Mouse (Mus musculus): ENCODE measurements around the gene Tunar.
A peak's percentile ranks its signal among the peaks of the same experiment; 100 is the strongest.

The Tunar gene

DNA sequence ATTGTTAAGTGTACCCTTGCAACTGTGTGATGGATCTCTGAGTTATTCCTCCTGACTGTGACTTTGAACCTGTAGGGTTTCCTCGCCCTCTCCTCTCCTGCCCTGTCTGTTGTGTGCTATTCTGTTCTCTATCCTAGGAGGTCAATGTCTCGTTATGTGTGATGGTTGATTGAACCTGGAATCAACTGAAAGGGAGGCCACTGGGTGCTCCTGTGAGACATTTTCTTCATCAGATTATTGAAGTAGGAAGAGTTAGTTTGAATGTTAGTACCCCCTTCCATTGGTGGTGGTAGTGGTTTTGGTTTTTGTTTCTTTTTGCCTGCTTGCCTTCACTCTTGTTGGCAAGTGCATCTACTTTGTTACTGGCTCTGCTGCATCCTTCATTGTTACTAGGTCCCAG, at the start of gene Tunar:
Tunar (plus strand) TSS at position 301 of the 400 bp plus-strand sequence.
- no peak for DNase-seq

DNA sequence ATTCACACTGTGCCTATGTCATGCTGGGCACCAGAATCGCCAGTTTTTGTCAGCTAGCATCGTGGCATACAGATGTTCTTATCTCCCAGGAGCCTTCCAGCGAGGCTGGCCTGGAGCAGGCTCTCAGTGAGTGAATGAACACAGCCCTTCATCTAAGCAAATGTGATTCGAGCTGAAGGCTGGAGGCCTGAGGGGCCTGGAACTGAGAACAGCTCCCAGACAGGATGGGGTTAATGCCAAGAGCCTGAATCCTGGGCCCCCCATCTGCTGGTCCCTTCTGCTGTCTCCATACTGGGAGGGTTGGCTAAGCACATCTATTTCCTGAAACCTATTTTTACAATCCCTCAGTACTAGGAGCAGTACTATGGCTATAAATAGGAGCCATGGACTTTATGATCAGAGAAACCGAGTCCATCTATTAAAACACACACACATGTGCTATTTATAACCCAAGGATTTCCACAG, 21.1 kb upstream of the Tunar start:
- no peak for DNase-seq

DNA sequence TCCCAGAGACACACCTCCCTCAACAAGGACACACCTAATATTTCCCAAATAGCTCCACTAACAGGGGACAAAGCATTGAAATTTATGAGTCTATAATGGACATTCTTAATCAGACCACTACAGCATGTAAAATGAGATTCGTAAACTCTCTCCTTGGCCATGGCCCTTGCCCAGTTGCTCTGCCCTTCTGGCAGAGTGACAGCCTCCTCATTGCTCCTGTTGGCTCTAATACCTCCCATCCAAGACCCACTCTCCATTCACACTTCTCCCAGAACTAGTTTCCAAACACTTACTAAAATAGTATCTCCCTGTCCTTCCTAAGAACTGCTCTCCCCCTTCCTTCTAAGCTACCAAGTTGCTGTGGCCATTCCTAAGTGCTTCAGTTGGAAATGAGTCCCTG, 19.3 kb upstream of the Tunar start:
- DNase-seq, result no peak

DNA sequence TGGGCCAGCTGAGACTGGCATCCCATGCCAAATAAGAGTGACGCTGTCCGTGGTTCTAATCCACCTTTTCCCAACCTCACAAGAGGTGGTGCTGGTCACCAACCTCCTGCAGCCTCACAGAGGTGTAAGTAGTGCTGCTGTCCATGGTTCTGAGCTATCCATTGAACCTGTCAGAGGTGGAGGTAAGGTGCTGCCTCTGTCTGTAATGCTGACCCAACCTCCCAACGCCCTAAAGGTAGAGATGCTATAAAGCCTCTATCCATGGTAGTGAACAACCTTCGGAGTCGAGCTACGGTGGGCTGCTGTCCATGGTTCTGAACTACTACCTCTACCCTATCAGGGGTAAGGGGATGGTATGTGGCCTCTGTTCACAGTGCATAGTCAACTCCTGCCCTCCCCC, 11.5 kb upstream of the Tunar start:
- DNase-seq, result peak; percentile 41

DNA sequence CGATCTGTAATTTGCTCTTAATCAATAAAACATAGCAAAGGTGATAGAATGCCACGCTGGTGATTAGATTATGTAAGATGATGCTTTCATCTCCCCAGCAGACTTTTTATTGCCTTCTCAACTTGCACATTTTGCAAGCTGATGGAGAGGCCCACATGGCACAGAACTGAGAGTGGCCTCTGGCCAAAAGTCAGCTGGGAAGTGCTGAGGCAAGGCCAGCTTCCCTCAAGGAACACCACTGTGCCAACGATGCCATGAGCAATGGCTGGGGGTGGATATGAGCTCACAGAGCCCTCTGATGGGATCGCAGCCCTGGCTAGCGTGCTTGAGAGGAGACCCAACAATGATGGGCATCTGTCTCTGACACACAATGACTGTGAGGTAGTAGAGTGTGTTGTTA, 6.6 kb upstream of the Tunar start:
- DNase-seq, result no peak

DNA sequence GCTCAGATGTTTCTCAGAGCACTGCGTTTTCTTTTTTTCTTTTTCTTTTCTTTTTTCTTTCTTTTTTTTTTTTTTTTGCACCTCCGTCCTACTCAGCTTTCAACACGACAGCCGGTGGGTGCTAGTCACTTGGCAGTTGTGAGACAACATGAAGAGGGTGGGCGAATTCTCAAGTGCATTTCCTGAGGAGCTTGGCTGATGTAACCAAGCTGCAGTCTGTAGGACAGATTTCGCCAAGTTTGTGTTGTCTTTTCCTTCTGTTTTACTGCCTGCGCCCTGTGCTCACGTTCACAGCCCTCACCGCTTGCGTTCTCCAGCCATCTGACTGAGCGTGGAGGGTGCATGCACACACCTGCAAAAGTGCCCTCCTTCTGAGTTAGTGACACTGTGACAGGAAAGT, 5.3 kb upstream of the Tunar start:
- DNase-seq, result no peak

DNA sequence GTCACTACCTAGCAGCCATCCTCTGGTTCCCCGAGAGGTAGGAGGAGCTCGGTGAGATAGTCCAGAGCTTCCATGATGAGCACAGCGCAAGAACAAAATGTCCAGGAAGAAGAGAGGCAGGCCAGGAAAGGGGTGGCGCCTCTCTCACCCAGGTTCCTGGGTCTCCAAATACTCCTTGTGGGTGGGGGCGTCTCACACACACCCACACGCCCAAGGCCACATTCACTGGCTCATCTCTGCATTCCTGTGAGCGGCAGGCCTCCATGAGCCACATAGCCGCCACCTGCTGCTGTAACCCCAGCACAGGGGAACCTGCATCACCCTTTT, 2.4 kb downstream of the Tunar start:
- no peak for DNase-seq

DNA sequence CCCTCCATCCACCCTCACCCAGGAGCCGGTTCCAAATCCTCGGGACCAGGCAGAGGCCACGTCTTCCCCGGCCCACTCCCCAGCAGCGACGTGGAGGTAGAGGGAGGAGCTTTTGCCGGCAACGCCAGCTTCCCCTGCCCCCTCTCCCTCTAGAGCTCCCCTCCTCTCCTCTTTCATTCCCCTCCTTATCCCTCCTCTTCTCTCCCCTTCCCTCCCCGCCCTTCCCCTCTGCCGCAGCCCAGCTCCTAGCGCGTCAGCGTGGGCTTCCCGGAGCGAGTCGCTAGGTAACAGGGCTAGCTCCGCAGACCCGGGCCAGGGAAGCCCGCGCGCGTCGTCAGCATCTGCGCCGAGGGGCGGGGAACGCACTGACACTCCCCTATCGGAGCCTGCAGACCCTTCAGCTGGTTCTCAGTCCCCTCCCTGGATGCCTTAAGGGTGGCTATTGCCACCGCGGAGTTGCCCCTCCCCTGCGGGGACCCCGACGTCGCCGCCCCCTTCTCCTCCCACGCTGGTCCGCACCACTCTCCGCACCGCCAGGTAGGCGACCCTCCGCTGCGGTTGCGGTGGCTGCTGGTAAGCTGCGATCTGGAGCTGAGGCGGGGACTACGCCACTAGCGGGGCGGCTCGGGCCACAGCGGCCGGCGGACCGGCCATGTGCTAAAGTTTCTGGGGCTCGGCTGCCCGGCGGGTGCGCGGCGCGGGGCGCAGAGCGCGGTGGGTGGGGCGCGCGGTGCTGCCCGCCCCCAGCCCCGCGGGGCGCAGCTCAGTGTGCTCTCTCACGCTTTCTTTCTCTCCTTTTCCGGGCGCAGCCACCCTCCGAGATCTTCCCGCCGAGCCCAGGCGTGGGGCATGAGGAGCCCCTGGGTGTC, 3.0 kb downstream of the Tunar start:
- DNase-seq, result peak; percentile 12

DNA sequence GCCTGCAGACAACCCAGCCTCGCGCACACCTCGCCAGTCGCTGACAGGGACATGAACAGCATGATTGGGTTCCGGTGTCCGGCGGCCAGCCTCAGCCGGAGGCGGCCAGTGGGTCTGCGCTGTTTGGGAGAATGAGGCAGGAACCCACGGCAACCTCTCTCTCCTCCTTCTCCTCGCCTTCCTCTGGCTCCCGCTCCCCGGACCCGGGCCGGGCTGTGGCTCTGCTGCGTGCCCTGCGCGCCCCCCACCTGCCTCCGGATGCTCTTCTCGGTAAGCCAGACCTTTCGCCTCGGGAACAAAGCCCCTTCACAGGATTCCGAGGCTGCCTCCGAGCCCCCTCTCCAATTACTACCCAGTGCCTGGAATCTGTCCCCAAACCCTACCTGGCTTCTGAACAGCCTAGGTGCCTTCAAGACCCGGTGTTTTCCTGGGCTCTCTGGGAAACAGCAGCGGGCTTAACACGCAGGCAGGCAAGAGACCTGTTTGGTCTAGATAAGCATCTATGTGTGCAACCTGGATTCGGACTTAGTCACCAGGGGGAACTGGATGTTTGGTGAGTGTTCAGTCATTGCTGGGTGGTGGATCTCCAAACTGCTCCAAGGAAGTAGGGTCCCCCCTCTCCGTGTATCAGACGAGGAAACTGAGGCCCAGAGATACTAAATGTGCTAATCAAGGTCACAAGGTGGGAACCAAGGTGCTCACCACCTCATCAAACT, 3.8 kb downstream of the Tunar start:
- no peak for DNase-seq

DNA sequence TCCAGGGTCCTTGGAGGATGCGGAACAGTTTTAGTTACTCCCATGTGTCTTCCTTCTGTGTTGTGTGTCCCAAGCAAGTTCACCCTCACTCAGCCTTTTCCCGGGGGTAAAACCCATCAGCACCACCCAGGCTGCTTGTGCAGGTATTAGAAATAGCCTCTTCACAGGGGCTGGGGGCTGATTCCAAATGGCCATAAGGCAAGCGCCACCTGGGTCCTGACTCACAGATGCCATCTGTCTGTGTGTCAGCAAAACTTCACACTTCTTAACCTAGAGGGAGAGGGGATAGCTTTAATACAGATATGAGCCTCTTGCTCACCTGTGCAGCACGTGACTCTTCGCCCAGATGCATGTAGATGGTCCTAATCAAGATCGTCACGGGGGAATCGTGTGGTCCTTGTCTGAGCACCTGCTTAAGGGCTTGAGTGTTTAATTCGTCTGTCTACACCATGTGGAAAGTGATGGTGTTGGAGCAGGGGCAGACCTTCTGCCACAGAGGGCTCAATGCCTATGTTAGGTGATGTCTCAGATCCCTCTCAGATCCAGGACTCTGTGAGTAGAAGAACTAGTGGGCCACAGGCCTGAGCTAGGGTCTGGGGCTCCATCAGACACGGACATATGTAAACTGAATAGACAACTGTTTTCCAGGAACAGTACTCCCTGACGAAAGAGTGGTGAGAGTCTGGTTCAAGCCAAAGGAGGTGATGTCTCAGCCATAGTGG, 4.7 kb downstream of the Tunar start:
- DNase-seq, result no peak

DNA sequence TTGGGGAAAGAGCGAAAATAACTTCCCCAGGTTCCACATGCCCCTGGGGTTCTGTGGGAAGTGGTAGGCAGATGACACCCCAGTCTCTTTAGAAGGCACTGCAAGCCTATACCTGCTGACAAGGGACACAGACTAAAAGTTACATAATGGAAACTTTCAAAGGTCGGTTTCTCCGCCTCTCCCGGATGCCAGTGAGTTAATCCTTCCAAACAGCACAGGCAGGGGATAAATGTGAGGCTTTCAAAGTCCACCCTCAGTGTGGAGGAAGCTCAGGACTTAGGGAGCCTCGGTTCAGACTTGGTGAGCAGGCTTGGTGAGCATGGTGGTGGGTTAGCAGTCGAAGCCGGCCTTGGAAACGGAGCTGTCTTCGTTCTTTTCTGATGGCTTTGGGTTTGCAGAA, 7.9 kb downstream of the Tunar start:
- DNase-seq, result no peak

DNA sequence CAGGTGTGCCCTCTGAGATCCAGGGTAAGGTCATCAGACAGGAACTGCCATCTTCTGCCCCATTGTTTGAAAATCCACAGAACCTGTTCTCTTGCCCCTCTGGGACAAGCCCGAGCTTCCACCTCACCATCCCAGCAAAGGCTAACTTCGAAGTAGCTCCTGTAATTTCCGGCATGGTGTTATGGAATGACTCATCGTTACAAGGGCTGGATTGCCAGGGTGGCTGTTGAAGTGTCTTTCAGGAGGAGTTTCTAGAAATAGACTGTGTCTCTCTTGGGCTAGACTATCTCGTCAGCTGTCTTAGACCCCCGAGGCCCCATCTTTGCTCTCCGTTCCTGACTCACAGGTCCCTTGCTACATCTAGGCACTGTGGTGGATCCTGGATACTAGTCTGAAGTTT, 10.8 kb downstream of the Tunar start:
- DNase-seq, result no peak

DNA sequence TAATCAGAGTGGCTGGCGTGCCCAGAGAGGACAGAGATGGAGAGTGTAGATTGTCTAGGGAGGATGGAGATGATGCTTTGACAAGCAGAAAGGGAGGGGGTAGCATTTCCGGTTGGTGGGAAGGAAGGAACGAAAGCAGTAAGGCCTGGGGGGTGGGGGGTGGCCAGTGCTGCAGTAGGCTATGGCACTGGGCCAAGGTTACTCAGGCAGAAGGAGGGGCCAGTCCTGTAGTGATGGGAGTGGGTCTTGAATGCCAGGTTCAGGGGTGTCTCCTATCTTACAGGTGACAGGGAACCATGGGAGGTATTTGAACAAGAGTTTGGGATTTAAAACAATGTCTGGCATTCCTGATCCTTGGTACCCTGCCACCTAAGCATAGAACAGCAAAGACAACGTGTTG, 13.2 kb downstream of the Tunar start:
- DNase-seq, result no peak

DNA sequence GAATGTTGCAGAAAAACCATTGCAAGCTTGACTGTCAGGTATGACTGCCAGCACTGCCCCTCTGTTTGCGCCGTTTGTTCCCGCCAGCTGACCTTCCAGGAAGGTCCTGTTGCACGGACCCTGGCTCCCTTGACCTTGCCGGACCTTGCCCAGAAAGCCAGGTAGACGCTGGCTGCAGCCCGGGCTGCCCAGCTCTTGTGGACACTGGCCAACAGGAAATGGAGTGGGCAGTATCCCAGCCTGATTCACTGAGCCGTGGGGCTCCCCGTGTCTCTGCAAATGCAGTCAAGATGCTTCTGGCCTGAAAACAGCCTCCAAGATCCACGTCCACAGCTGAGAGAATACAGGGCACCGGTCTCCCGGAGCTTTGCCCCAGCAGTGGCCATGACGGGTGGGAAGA, 13.6 kb downstream of the Tunar start:
- DNase-seq, result no peak

DNA sequence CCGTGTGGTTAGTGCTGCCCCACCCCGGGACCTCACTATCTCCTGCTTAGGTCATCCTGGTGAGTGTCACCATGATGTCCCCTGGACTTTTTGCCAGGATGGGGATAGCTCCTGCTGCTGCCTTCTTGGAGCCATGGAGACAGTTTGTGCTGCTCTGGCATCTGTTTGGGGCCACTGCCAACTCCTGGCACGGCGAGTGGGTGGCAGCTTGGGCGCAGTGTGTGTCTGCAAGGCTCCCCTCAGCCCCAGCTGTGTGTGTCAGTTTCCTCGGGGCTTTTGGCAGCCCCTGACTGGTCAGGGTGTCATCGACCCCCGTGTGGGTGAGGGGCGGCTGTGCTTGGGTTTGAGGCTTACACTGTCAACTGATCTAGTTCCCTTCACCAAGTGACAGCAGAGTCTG, 20.6 kb downstream of the Tunar start:
- DNase-seq, result no peak

DNA sequence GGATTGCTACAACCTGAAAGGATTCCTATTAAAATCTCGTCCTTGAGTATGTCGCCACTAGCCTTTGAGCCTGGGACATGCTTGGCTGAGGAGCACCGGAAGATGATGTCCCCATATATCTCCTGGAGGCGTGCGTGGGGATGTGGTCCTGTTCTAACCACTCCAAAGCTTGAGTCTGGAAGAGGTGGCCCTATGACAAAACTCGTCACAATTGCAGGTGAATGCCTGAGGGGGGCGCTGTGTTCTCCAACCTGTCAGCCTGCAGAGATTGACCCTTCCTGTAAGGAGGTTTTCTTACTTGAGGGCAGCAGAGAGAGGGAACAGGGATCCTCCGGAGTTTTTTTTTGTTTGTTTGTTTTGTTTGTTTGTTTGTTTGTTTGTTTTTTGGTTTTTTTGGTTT, 21.1 kb downstream of the Tunar start:
- DNase-seq, result no peak

DNA sequence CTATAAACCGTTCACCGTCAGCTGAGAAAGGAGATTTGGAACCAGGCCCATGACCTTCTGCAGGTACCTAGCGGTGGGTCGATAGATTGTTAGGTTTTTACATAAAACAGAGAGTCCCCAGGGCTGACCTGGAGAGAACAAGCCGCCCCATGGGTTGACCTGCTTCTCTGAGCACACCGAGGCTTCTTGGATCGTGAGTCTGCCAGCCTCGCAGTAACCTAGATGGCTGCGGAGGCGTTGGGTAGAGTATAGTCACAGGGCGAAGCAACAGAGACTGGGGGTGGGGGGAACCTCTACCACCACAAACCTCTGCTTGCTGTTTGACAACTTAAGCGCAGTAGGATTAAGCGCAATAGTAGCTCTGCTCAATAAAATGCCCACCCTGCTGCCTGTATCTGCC, 23.1 kb downstream of the Tunar start:
- no peak for DNase-seq

DNA sequence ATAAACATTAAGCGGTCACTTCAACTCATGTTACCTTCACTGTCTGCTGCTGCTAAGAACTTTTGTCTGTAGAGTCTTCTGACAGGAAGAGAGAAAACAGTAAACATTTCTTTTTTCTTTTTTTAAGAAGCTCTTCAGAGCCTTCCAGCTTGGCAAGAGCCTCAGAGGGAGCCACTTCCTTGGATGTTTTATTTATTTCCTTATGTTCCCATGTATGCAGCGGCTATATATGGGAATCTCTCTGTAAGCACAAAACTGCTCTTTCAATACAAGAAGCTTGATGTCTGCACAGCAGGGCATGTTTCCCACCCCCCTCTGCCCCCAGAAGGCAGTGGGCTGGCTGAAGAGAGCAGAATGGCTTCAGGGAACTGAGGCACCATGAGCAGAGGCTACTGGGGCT, 30.0 kb downstream of the Tunar start:
- DNase-seq, result no peak

DNA sequence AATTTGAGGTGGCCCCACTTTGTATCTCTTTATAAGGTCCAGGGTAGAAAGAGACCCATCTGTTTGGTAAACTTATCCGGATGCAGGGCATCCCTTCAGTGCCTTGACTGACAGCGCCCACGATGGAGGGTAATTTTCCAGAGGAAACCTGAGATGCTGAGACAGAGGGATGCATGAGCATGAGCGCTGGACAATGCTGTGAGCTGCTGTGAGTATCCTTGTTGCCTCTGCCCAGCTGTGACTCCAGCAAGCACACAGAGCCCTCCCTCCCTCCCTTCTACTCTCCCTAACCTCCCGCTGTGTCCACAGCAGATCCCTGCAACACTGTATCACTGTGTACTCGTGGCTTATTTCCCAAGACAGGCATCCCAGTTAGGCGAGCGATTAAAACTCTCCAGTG, 40.9 kb downstream of the Tunar start:
- no peak for DNase-seq

DNA sequence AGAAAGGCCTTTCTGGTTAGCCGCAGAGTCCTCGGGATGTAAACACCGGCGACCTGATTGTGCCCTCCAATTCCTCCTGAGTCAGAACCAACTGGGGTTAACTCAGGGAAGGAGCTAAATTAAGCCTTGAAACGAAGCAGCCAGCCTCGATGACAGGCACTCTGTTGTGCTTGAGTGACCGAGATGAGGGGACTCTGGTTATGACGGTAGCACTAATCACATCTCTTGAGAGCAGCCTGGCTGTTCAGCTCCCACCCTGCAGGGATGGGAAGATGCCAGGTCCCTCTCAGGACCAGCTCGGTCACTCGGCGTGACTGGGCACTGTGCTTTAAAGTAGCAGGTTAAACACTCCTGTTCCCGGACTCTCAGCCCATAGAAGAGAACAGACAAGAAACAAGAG, 43.3 kb downstream of the Tunar start:
- no peak for DNase-seq

DNA sequence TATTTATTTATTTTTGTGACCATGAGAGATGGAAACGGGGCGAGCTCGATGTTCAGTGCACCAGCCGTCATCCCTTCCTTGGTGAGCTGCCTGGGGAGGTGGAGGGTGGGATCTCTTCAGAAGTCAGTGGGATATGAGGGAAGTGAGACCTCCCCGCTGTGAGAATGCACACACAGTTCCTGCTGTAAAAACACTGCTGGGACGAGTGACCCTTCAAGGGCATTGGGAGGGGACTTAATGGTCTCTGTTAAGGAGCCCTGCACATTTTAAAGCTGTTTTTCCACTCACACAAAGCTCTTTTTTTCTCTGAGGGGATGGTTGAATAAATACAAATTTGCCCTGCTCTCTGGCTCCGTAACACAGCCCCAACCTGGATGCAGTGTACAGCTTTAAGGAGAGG, 49.1 kb downstream of the Tunar start:
- no peak for DNase-seq

DNA sequence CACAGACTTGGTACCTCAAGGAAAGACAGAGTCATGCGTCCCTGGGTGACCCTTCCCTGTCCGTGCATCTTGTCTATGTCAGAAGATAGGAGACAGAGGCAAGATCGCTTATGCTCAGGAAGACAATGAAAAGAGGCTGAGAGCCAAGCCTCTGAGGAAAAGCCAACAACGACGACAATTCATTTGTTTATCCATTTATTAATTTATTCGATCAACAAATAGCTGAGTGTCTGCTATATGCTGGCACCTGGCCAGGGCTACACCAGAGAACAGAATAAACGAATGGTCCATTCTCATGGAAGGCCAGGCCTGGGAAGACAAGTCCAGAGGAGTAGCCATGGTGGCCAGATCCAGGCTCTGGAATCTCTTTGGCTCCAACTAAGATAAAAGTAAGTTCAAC, 61.0 kb downstream of the Tunar start:
- DNase-seq, result peak; percentile 60

DNA sequence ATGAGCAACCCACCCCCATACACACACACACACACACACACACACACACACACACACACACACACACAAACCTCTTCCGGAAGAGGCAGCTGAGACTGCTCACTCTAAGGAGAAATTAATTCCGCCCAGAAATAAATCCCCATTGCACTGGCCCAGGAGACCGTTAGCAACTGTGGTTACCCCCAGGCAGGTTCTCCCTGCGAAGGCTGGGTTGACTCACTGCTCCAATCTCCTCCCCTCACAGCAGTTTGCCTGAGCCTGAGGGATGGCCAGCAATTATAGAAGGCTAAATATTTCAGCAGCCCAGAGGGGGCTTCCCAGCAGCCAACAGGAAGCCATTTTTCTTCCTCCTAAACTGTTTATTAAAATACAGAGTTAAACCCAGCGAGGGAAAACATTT, 64.5 kb downstream of the Tunar start:
- DNase-seq, result no peak

DNA sequence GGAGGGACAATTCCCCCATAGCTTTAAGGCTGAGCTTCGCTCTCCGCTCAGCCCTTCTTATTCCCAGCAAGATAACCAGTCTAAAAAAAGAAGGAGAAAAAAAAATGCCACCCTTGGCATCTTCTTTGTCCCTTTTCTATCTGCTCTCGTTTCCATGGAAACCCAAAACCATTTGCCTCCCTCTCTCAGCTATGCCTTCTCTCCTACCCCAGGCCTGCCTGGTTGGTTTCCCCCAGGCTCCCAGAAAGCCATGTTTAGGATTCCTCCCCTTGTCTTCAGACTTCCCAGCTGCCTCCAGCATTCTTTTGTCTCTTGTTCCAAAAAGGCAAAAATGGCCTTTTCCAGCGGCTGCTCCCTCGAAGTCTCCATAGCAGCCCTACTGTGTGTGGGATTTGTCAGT, 70.1 kb downstream of the Tunar start:
- DNase-seq, result no peak
